Mouse (Mus musculus) CH12.LX (cell line): Measurements from ENCODE around the gene Smarcal1. TPM values are rescaled to one million over a fixed set of nuclear protein-coding genes. Genes with fewer than 3 reads are reported as not detected.

Source experiments
- DNase-seq: peaks from one replicate; pipeline ENCODE4 v3.0.0-alpha.2; 2013; ENCODE audit errors: extremely low read depth
- H3K27ac ChIP-seq: 2 replicates; pipeline ENCODE4 v1.5.1; 2012; ENCODE audit warnings: low read depth, mild to moderate bottlenecking, control low read depth, moderate library complexity; ENCODE audit not compliant: insufficient read depth
- H3K27me3 ChIP-seq: replicated peaks from 2 replicates; pipeline ENCODE3; 2012; ENCODE audit warnings: inconsistent platforms
- H3K36me3 ChIP-seq, 2 experiments: replicated peaks in 1 of 2; 2 replicates each; pipeline versions ENCODE3 to v1.6.1; 2012; ENCODE audit warnings: inconsistent platforms in 1 of 2, low read length in 1 of 2, mild to moderate bottlenecking in 1 of 2, mixed read lengths in 1 of 2, moderate library complexity in 1 of 2; ENCODE audit not compliant: control insufficient read depth in 1 of 2, insufficient read depth in 1 of 2
- H3K4me1 ChIP-seq, 2 experiments: 2 replicates each; pipeline ENCODE4 v1.6.1; 2012; ENCODE audit warnings: inconsistent platforms in 1 of 2, moderate library complexity in 1 of 2; ENCODE audit not compliant: insufficient read depth in 2 of 2, control insufficient read depth in 1 of 2
- H3K4me2 ChIP-seq: 2 replicates; pipeline ENCODE4 v1.6.1; 2012; ENCODE audit warnings: low read depth, mild to moderate bottlenecking, control low read depth; ENCODE audit not compliant: poor library complexity, insufficient read depth, severe bottlenecking
- H3K4me3 ChIP-seq, 3 experiments: fragments of 150-350 bp in 1 of 3; sonication (generic) in 1 of 3; replicated peaks in 1 of 3; 2 replicates each; pipeline versions ENCODE3 to v1.5.1; 2011 to 2012; ENCODE audit warnings: low read depth in 2 of 3, low read length in 2 of 3, mild to moderate bottlenecking in 2 of 3, moderate library complexity in 2 of 3, control low read depth in 1 of 3, improper control_type of control experiment in 1 of 3, inconsistent platforms in 1 of 3, mixed read lengths in 1 of 3; ENCODE audit not compliant: poor library complexity in 1 of 3
- H3K79me2 ChIP-seq: replicated peaks from 2 replicates; pipeline ENCODE4 v1.6.1; 2012; ENCODE audit warnings: mild to moderate bottlenecking, moderate library complexity; ENCODE audit not compliant: control insufficient read depth, poor library complexity, insufficient read depth, severe bottlenecking; ENCODE audit errors: extremely low read depth
- H3K9ac ChIP-seq: 2 replicates; pipeline ENCODE4 v1.6.1; 2012; ENCODE audit warnings: low read depth, mild to moderate bottlenecking, control low read depth, moderate library complexity; ENCODE audit not compliant: insufficient read depth
- H3K9me3 ChIP-seq: replicated peaks from 2 replicates; pipeline ENCODE3; 2012; ENCODE audit warnings: low read length, inconsistent platforms, mixed read lengths
- CHD2 ChIP-seq: IDR thresholded peaks from 2 replicates; pipeline ENCODE4 v1.6.1; 2011; ENCODE audit warnings: low read length, improper control_type of control experiment
- CTCF ChIP-seq, 2 experiments: IDR thresholded peaks in 1 of 2; conservative IDR thresholded peaks in 1 of 2; 2 replicates each; pipeline ENCODE4 v1.5.1; 2011 to 2012; ENCODE audit warnings: low read depth in 2 of 2, low read length in 2 of 2, improper control_type of control experiment in 1 of 2, inconsistent platforms in 1 of 2, mild to moderate bottlenecking in 1 of 2, moderate library complexity in 1 of 2
- E2F4 ChIP-seq: IDR thresholded peaks from 2 replicates; pipeline ENCODE4 v1.6.1; 2011; ENCODE audit warnings: low read depth, low read length, improper control_type of control experiment; ENCODE audit not compliant: insufficient replicate concordance
- EP300 ChIP-seq: IDR thresholded peaks from 2 replicates; pipeline ENCODE4 v1.6.1; 2011; ENCODE audit warnings: low read length, improper control_type of control experiment
- GABPA ChIP-seq: IDR thresholded peaks from 2 replicates; pipeline ENCODE4 v1.6.1; 2012; ENCODE audit warnings: low read depth, low read length, improper control_type of control experiment, inconsistent platforms; ENCODE audit not compliant: insufficient replicate concordance
- HCFC1 ChIP-seq: IDR thresholded peaks from 2 replicates; pipeline ENCODE4 v1.6.1; 2012; ENCODE audit warnings: low read depth, mild to moderate bottlenecking, inconsistent platforms, low read length, improper control_type of control experiment
- IRF4 ChIP-seq: IDR thresholded peaks from 2 replicates; pipeline ENCODE4 v1.6.1; 2014; ENCODE audit warnings: low read depth, mild to moderate bottlenecking, inconsistent platforms, low read length, improper control_type of control experiment
- JUN ChIP-seq: IDR thresholded peaks from 2 replicates; pipeline ENCODE4 v1.6.1; 2011; ENCODE audit warnings: low read depth, mild to moderate bottlenecking, low read length, improper control_type of control experiment, moderate library complexity; ENCODE audit not compliant: insufficient read depth
- KAT2A ChIP-seq: IDR thresholded peaks from 2 replicates; pipeline ENCODE4 v1.6.1; 2012; ENCODE audit warnings: low read length, improper control_type of control experiment, inconsistent platforms; ENCODE audit not compliant: insufficient replicate concordance
- MAFK ChIP-seq: IDR thresholded peaks from 2 replicates; pipeline ENCODE4 v1.6.1; 2011; ENCODE audit warnings: low read length, improper control_type of control experiment; ENCODE audit not compliant: insufficient replicate concordance
- MAX ChIP-seq: IDR thresholded peaks from 2 replicates; pipeline ENCODE4 v1.6.1; 2011; ENCODE audit warnings: low read length, improper control_type of control experiment
- MAZ ChIP-seq: IDR thresholded peaks from 2 replicates; pipeline ENCODE4 v1.6.1; 2012; ENCODE audit warnings: low read depth, mild to moderate bottlenecking, inconsistent platforms, low read length, improper control_type of control experiment, moderate library complexity
- MEF2A ChIP-seq: IDR thresholded peaks from 2 replicates; pipeline ENCODE4 v1.6.1; 2014; ENCODE audit warnings: low read depth, mild to moderate bottlenecking, inconsistent platforms, low read length, improper control_type of control experiment, borderline replicate concordance
- MXI1 ChIP-seq: IDR thresholded peaks from 2 replicates; pipeline ENCODE4 v1.6.1; 2011; ENCODE audit warnings: mild to moderate bottlenecking, low read depth, low read length, improper control_type of control experiment
- PAX5 ChIP-seq: IDR thresholded peaks from 2 replicates; pipeline ENCODE4 v1.6.1; 2012; ENCODE audit warnings: low read length, inconsistent platforms, mixed read lengths
- POLR2AphosphoS2 ChIP-seq: IDR thresholded peaks from 2 replicates; pipeline ENCODE4 v1.6.1; 2011; ENCODE audit warnings: low read depth, low read length, improper control_type of control experiment
- RCOR1 ChIP-seq: conservative IDR thresholded peaks from 2 replicates; pipeline ENCODE4 v1.6.1; 2012; ENCODE audit warnings: low read depth, mild to moderate bottlenecking, inconsistent platforms, low read length, improper control_type of control experiment
- TBP ChIP-seq: conservative IDR thresholded peaks from 2 replicates; pipeline ENCODE4 v1.6.1; 2011; ENCODE audit warnings: low read depth, low read length, improper control_type of control experiment
- USF1 ChIP-seq: IDR thresholded peaks from 2 replicates; pipeline ENCODE4 v1.6.1; 2014; ENCODE audit warnings: low read depth, mild to moderate bottlenecking, inconsistent platforms, low read length, improper control_type of control experiment
- ZC3H11A ChIP-seq: IDR thresholded peaks from 2 replicates; pipeline ENCODE4 v1.6.1; 2012; ENCODE audit warnings: low read depth, mild to moderate bottlenecking, inconsistent platforms, low read length, improper control_type of control experiment
- ZKSCAN1 ChIP-seq: IDR thresholded peaks from 2 replicates; pipeline ENCODE4 v1.6.1; 2012; ENCODE audit warnings: low read depth, inconsistent platforms, low read length, improper control_type of control experiment, borderline replicate concordance
- ZMIZ1 ChIP-seq: IDR thresholded peaks from 2 replicates; pipeline ENCODE4 v1.6.1; 2012; ENCODE audit warnings: low read depth, mild to moderate bottlenecking, inconsistent platforms, low read length, improper control_type of control experiment
- ZNF384 ChIP-seq: IDR thresholded peaks from 2 replicates; pipeline ENCODE4 v1.6.1; 2012; ENCODE audit warnings: low read depth, low read length, improper control_type of control experiment, inconsistent platforms
- dilution Hi-C: fragments of 300-500 bp; cut with MboI; formaldehyde crosslinking; loops from 2 replicates; pipeline ENCODE4 v1.14.3; 2020; ENCODE audit warnings: low sequenced_read_pairs; ENCODE audit not compliant: extremely low pct_unique_long_range_greater_than_20kb, extremely low pct_ligation_motif_present
- in situ Hi-C: fragments of 300-500 bp; cut with MboI; formaldehyde crosslinking; loops from 3 replicates; pipeline ENCODE4 v1.14.3; 2019; ENCODE audit warnings: low sequenced_read_pairs, low pct_ligation_motif_present, low pct_unique_long_range_greater_than_20kb, mixed read lengths
- polyA plus RNA-seq: library from polyadenylated mRNA; unstranded; fragments of >175 nt; gene quantifications from 2 replicates; pipeline ENCODE4 v1.2.1, GENCODE M21; 2012; ENCODE audit warnings: low read depth; ENCODE audit not compliant: insufficient read length
- total RNA-seq, 2 experiments: library from RNA; depleted of rRNA; stranded (reverse); fragments of 300-350 nt in 1 of 2; fragments of >200 nt in 1 of 2; gene quantifications; 2 replicates each; pipeline ENCODE4 v1.2.3; 2012 to 2014

Gene Smarcal1
- total and polyA plus RNA-seq, 3 experiments, result 25.2 to 54.2 (median 34.9) TPM

DNA sequence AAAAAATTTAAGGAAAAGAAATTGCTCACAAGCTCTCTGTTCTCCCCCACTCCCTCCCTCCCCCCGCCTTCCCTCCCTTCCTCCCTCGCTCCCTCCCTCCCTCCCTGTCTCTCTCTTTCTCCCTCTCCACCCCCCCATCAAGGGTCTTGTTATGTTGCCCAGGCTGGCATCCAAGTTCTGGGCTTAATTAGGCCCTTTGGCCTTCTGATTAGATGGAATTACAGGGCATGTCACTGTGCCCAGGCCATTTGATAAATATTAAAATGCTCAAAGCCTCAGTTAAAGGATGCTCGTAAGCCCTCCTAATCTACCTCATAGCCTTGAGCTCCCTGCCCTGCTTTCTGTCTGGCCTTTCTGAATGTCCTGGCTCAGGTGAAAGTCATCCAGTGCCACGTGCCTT, 7.6 kb downstream of the Smarcal1 start:
- dilution Hi-C loops, result no loop called here
- Histone ChIP-seq H3K9ac (no peak overlapping the region), H3K79me2 (peaks cover 5% of the 10 kb centered on the region; the same call in 1 of the 2 replicates), H3K27me3 (no peaks in the 10 kb centered on the region), H3K9me3 (no peaks in the 10 kb centered on the region)
- in situ Hi-C loops, result loop anchor here (25.0 kb wide), 1 partner anchor 272 kb away; the partner anchor contains the start of gene Igfbp5
- DNase-seq, result no peak
- TF ChIP-seq POLR2AphosphoS2, result no peak
- no peak for TF ChIP-seq MXI1
- no peak for TF ChIP-seq JUN
- TF ChIP-seq MEF2A, result no peak
- TF ChIP-seq CTCF (conservative IDR thresholded peaks at IDR 0.05 in 1 of 2, IDR thresholded peaks at IDR 0.05 in 1 of 2; ENCODE audit: low read depth in 2 of 2, low read length in 2 of 2), result no peak
- TF ChIP-seq KAT2A, result no peak
- TF ChIP-seq HCFC1, result no peak
- no peak for TF ChIP-seq ZKSCAN1
- TF ChIP-seq MAFK, result no peak
- TF ChIP-seq MAX, result no peak
- TF ChIP-seq ZNF384, result no peak
- no peak for TF ChIP-seq USF1
- no peak for TF ChIP-seq GABPA
- TF ChIP-seq, all 38 proteins: peak for 0
- Histone ChIP-seq H3K4me3 (no peak overlapping the region), H3K27ac (no peak overlapping the region), H3K36me3 (peaks cover 49 to 78% of the 10 kb centered on the region in 2 experiments), H3K4me1 (peaks cover 9 to 33% of the 10 kb centered on the region in 2 experiments), H3K4me2 (no peak overlapping the region)

DNA sequence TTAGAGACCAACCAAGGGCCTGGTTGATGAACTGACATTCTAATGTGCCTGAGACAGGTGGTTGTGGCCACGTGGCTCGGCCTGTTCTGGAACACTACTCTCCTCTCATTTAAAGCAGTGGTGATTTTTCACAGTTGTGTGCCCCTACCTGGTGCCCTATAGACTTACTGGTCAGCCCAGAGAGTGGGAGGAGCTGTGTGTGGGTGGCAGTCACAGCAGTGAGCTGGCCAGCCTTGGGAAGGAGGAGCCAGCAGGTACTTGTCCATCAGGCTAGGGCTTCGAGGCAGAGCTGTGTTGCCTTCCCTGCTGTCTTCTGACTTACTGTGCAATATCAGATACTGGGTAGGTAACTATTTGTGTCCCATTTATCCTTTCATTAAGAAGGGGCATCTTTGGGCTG, 9.3 kb downstream of the Smarcal1 start:
- no peak for DNase-seq
- H3K27ac ChIP-seq, result no peak overlapping the region
- H3K4me3 ChIP-seq, result no peak overlapping the region
- no peaks in the 10 kb centered on the region for H3K27me3 ChIP-seq
- peaks cover 4% of the 10 kb centered on the region; the same call in 1 of the 2 replicates for H3K79me2 ChIP-seq
- dilution Hi-C loops (no loop called here), in situ Hi-C loops (loop anchor here (25.0 kb wide), 1 partner anchor 270 kb away; the partner anchor contains the start of gene Igfbp5)
- no peaks in the 10 kb centered on the region for H3K9me3 ChIP-seq
- TF ChIP-seq USF1 (no peak), MAZ (no peak), RCOR1 (no peak), MAX (no peak), E2F4 (no peak), IRF4 (no peak), EP300 (no peak), CHD2 (no peak), PAX5 (no peak), TBP (no peak), ZC3H11A (no peak), HCFC1 (no peak), CTCF (conservative IDR thresholded peaks at IDR 0.05 in 1 of 2, IDR thresholded peaks at IDR 0.05 in 1 of 2; ENCODE audit: low read depth in 2 of 2, low read length in 2 of 2) (no peak), ZMIZ1 (no peak), GABPA (no peak), ZNF384 (no peak)
- H3K9ac ChIP-seq, result no peak overlapping the region
- H3K4me2 ChIP-seq, result no peak overlapping the region
- H3K36me3 ChIP-seq, result peaks cover 66 to 94% of the 10 kb centered on the region in 2 experiments
- H3K4me1 ChIP-seq, result peaks cover 9 to 23% of the 10 kb centered on the region in 2 experiments
